Mouse (Mus musculus) hematopoietic stem cell, adult 5-6 weeks (primary cell): ENCODE measurements around the gene Pa2g4. TPM values are rescaled to one million over a fixed set of nuclear protein-coding genes. Genes with fewer than 3 reads are reported as not detected.

Experiments used
- ATAC-seq, 2 experiments: fragments of 125-278 bp in 1 of 2; replicated peaks in 1 of 2; 2 replicates each; pipeline ENCODE4 v1.8.0; 2016 to 2017; ENCODE audit warnings: inconsistent platforms in 2 of 2, mild to moderate bottlenecking in 2 of 2, moderate number of reproducible peaks in 2 of 2, low read depth in 1 of 2, moderate TSS enrichment in 1 of 2; ENCODE audit not compliant: low FRiP score in 2 of 2, poor library complexity in 2 of 2, severe bottlenecking in 2 of 2, insufficient read depth in 1 of 2, low TSS enrichment in 1 of 2
- total RNA-seq: library from RNA; stranded (forward); fragments of 172-1452, 232-1000 nt; gene quantifications from 2 replicates; pipeline ENCODE4 v1.2.3, GENCODE M21; 2017

The Pa2g4 gene
- total RNA-seq, 1 experiment from 2014 or later, result 337 TPM

- ATAC-seq, result no peak
Measured at GRCm38 (mm10) chr10:128520591-128520990, 45.2 kb downstream of the Pa2g4 start.

GRCm38 (mm10) chr10:128518833-128519232 lies 47.0 kb downstream of the Pa2g4 start:
- peak; percentile 17 to 38; a peak in 1 of 4 replicates for ATAC-seq

GRCm38 (mm10) chr10:128516677-128517076 lies 49.1 kb downstream of the Pa2g4 start:
- peak; percentile 61 to 65; a peak in 3 of 4 replicates for ATAC-seq

GRCm38 (mm10) chr10:128516029-128516428 lies 49.8 kb downstream of the Pa2g4 start:
- ATAC-seq, result no peak

GRCm38 (mm10) chr10:128515044-128515443 lies 50.7 kb downstream of the Pa2g4 start:
- ATAC-seq, result no peak

GRCm38 (mm10) chr10:128511761-128512160 lies 54.0 kb downstream of the Pa2g4 start:
- no peak for ATAC-seq

GRCm38 (mm10) chr10:128511189-128511588 lies 54.6 kb downstream of the Pa2g4 start:
- no peak for ATAC-seq

- no peak for ATAC-seq
Measured at GRCm38 (mm10) chr10:128510301-128510700, 55.5 kb downstream of the Pa2g4 start.

GRCm38 (mm10) chr10:128509831-128510230 lies 56.0 kb downstream of the Pa2g4 start:
- ATAC-seq, result no peak

- ATAC-seq, result no peak
Measured at GRCm38 (mm10) chr10:128509203-128509602, 56.6 kb downstream of the Pa2g4 start.

GRCm38 (mm10) chr10:128508260-128508659 lies 57.5 kb downstream of the Pa2g4 start:
- no peak for ATAC-seq

Other genes with a start within 250 kb of the Pa2g4 start
- 106 and 135 TPM in 2 replicates for gene Cnpy2, start 243.5 kb downstream of the Pa2g4 start, total RNA-seq
- gene Cs, start 228.3 kb downstream of the Pa2g4 start, total RNA-seq, result 69.8 and 79.5 TPM in 2 replicates
- gene Coq10a, start 197.0 kb downstream of the Pa2g4 start, total RNA-seq, result 8.1 and 8.7 TPM in 2 replicates
- gene Ankrd52, start 188.9 kb downstream of the Pa2g4 start, total RNA-seq, result 8.9 and 12.1 TPM in 2 replicates
- gene Slc39a5, start 164.8 kb downstream of the Pa2g4 start, total RNA-seq, result not detected in 2 replicates
- gene Nabp2, start 154.5 kb downstream of the Pa2g4 start, total RNA-seq, result 57.0 and 106 TPM in 2 replicates
- 18.4 and 20.7 TPM in 2 replicates for gene Rnf41, start 154.3 kb downstream of the Pa2g4 start, total RNA-seq
- gene Smarcc2, start 106.7 kb downstream of the Pa2g4 start, total RNA-seq, result 83.2 and 92.7 TPM in 2 replicates
- gene Myl6, start 71.8 kb downstream of the Pa2g4 start, total RNA-seq, result 988 and 1,295 TPM in 2 replicates
- gene Myl6b, start 67.3 kb downstream of the Pa2g4 start, total RNA-seq, result 1.3 and 3.9 TPM in 2 replicates
- 70.7 and 75.9 TPM in 2 replicates for gene Esyt1, start 40.1 kb downstream of the Pa2g4 start, total RNA-seq
- gene Zc3h10, start 18.2 kb downstream of the Pa2g4 start, total RNA-seq, result 13.9 and 16.3 TPM in 2 replicates
- 2,366 and 3,073 TPM in 2 replicates for gene Rpl41, start 16.7 kb downstream of the Pa2g4 start, total RNA-seq
- 0.99 and 1.8 TPM in 2 replicates for gene Erbb3, start 23.7 kb upstream of the Pa2g4 start, total RNA-seq
- gene Rps26, start 60.8 kb upstream of the Pa2g4 start, total RNA-seq, result 1,013 and 1,172 TPM in 2 replicates
- gene Ikzf4, start 80.0 kb upstream of the Pa2g4 start, total RNA-seq, result 0.06 and 0.50 TPM in 2 replicates
- 7.7 and 8.0 TPM in 2 replicates for gene Suox, start 108.1 kb upstream of the Pa2g4 start, total RNA-seq
- gene Rab5b, start 130.3 kb upstream of the Pa2g4 start, total RNA-seq, result 36.4 and 51.5 TPM in 2 replicates
- 1.2 and 1.8 TPM in 2 replicates for gene Pmel, start 138.2 kb upstream of the Pa2g4 start, total RNA-seq
- gene Cdk2, start 139.0 kb upstream of the Pa2g4 start, total RNA-seq, result 72.5 and 89.6 TPM in 2 replicates
- gene Dgka, start 178.9 kb upstream of the Pa2g4 start, total RNA-seq, result 15.4 and 17.8 TPM in 2 replicates
- gene Pym1, start 181.9 kb upstream of the Pa2g4 start, total RNA-seq, result 29.2 and 57.2 TPM in 2 replicates
- gene Mmp19, start 224.9 kb upstream of the Pa2g4 start, total RNA-seq, result 1.0 TPM in 1 of 2 replicates, not detected in the other
- 34.6 and 48.0 TPM in 2 replicates for gene Dnajc14, start 238.1 kb upstream of the Pa2g4 start, total RNA-seq
- gene Tmem198b, start 238.4 kb upstream of the Pa2g4 start, total RNA-seq, result 4.9 and 6.8 TPM in 2 replicates